Mouse (Mus musculus) cortical plate, adult 2 months (tissue): ENCODE measurements around the gene Gata5. TPM values are rescaled to one million over a fixed set of nuclear protein-coding genes. Genes with fewer than 3 reads are reported as not detected.

ENCODE experiments used
- H3K27ac ChIP-seq: fragments of 200-500 bp; 2 replicates; pipeline ENCODE4 v1.5.1; 2012; ENCODE audit warnings: low read length, control low read depth, inconsistent platforms; ENCODE audit not compliant: insufficient read depth
- H3K4me1 ChIP-seq: fragments of 200-500 bp; 2 replicates; pipeline ENCODE4 v1.6.1; 2011; ENCODE audit warnings: low read length; ENCODE audit not compliant: control insufficient read depth, insufficient read depth
- H3K4me3 ChIP-seq: fragments of 200-500 bp; 2 replicates; pipeline ENCODE4 v1.5.1; 2011; ENCODE audit warnings: mild to moderate bottlenecking, low read length, control low read depth; ENCODE audit not compliant: insufficient read depth
- CTCF ChIP-seq: fragments of 200-500 bp; IDR thresholded peaks from 2 replicates; pipeline ENCODE4 v1.5.1; 2011; ENCODE audit warnings: mild to moderate bottlenecking, control low read depth, low read length; ENCODE audit not compliant: insufficient read depth; ENCODE audit errors: extremely low read depth
- POLR2A ChIP-seq: fragments of 200-500 bp; IDR thresholded peaks from 2 replicates; pipeline ENCODE4 v1.6.1; 2011; ENCODE audit warnings: mild to moderate bottlenecking, low read length, control low read depth; ENCODE audit not compliant: insufficient read depth; ENCODE audit errors: extremely low read depth
- polyA plus RNA-seq: library from polyadenylated mRNA; depleted of rRNA; stranded (reverse); fragments of >200 nt; gene quantifications from 2 replicates; pipeline ENCODE4 v1.2.3, GENCODE M21; 2012; rRNA removed

Gene Gata5
- polyA plus RNA-seq, 1 experiment, result not detected

GRCm38 (mm10) chr2:180275836-180276235, 58.7 kb downstream of the Gata5 start:
- Histone ChIP-seq H3K4me3 (no peak overlapping the region), H3K27ac (no peak overlapping the region), H3K4me1 (peaks cover 6% of the 10 kb centered on the region; the same call in 1 of the 2 replicates)
- TF ChIP-seq POLR2A, result no peak
- peak; percentile 88 for TF ChIP-seq CTCF

Other genes starting within 250 kb of the Gata5 start
- 83.6 and 103 TPM in 2 replicates for gene Hrh3, start 230.2 kb downstream of the Gata5 start, polyA plus RNA-seq
- 45.3 and 48.2 TPM in 2 replicates for gene Osbpl2, start 215.4 kb downstream of the Gata5 start, polyA plus RNA-seq
- gene Adrm1, start 163.2 kb downstream of the Gata5 start, polyA plus RNA-seq, result 89.8 and 92.1 TPM in 2 replicates
- 6.0 and 6.2 TPM in 2 replicates for gene Lama5, start 108.8 kb downstream of the Gata5 start, polyA plus RNA-seq
- 2,462 and 2,522 TPM in 2 replicates for gene Rps21, start 77.3 kb downstream of the Gata5 start, polyA plus RNA-seq
- gene Cables2, start 61.2 kb downstream of the Gata5 start, polyA plus RNA-seq, result 35.7 and 40.0 TPM in 2 replicates
- gene Rbbp8nl, start 44.8 kb downstream of the Gata5 start, polyA plus RNA-seq, result not detected in 2 replicates
- 5.1 and 5.2 TPM in 2 replicates for gene Slco4a1, start 121.5 kb upstream of the Gata5 start, polyA plus RNA-seq
- 5.6 and 6.0 TPM in 2 replicates for gene Ntsr1, start 165.3 kb upstream of the Gata5 start, polyA plus RNA-seq
- gene Mrgbp, start 246.6 kb upstream of the Gata5 start, polyA plus RNA-seq, result 26.3 and 29.6 TPM in 2 replicates